Mouse (Mus musculus) splenic B cell, adult 2 months (primary cell): Measurements from ENCODE around the gene Rsrc2.
A peak's percentile ranks its signal among the peaks of the same experiment; 100 is the strongest.
"Not testable (repeated sequence)": the region's sequence is repeated elsewhere in the genome, so short reads cannot be mapped to it uniquely, and the experiment has no call there.

Experiments
- DNase-seq: peaks from one replicate; pipeline ENCODE4 v3.0.0-alpha.2; 2011; ENCODE audit warnings: low read depth, low spot score
- H3K27me3 ChIP-seq: 2 replicates; pipeline ENCODE4 v1.6.1; 2012; ENCODE audit warnings: mild to moderate bottlenecking, low read length, moderate library complexity, mixed read lengths; ENCODE audit not compliant: control insufficient read depth, poor library complexity, insufficient read depth, severe bottlenecking
- H3K36me3 ChIP-seq: 2 replicates; pipeline ENCODE4 v1.6.1; 2012; ENCODE audit warnings: mild to moderate bottlenecking, low read length, moderate library complexity, mixed read lengths; ENCODE audit not compliant: control insufficient read depth, poor library complexity, insufficient read depth, severe bottlenecking

Gene Rsrc2

DNA sequence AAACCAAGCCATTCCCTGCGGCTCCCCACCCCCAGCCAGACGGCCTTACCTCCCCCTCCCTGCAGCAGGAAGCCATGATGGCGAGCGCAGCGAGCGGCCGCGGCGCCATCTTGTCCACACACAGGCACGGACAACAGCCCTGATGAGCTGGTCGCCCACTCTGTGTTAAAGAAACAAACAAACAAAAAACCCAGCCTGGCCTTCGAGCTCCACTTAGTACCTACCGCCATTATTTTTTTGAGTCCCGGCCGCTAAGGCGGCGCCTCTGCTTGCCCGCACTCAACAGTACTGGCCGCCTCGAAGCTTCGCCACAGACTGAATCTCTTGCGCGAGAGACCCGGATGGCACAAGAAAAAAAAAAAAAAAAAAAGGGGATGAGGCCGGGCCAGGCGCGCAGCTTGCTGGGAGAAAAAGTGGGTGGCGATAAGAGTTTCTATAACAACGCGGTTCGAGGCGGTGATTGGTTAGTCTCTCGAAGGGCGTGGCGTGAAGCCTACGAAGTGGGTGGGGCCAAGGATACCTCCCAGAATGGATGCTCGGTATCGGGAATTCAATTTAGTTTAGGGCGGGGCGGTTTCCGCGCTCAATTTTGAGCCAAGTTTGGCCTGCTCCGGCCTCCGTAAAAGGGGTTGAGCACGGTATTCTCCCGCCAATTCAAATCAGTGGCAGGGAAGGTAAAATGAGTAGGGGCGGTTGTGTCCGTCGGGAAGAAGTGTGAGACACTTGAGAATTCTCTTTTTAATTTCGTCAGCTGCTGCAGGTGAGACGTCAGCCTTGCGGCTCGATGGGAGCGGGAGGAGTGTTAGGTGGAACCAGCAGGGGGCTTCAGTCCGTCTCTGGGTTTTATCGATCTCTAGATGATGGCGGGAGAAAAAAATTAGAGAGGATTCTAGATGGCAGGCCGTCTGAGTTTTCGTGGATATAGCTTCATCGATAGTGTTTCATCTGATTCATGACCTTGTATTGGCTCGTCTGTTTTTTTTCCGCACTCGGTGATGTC, at the start of gene Rsrc2, which contains the start of gene Kntc1:
Gene Rsrc2 (minus strand): TSS at position 350 of the 1,000 bp plus-strand sequence.
Gene Kntc1 (plus strand): TSS at position 652 of the 1,000 bp plus-strand sequence.
- Histone ChIP-seq H3K27me3 (no peaks in the 10 kb centered on the region), H3K36me3 (peaks cover 3% of the 10 kb centered on the region; the same call in 1 of the 2 replicates)
- peak; percentile 99 for DNase-seq

GRCm38 (mm10) chr5:123793081-123793480, 43.9 kb upstream of the Rsrc2 start:
- no peaks in the 10 kb centered on the region for H3K36me3 ChIP-seq
- no peak for DNase-seq
- H3K27me3 ChIP-seq: no peaks in the 10 kb centered on the region

GRCm38 (mm10) chr5:123788976-123789375, 39.8 kb upstream of the Rsrc2 start:
- DNase-seq: peak; percentile 30
- H3K27me3 ChIP-seq: no peaks in the 10 kb centered on the region
- no peaks in the 10 kb centered on the region for H3K36me3 ChIP-seq

GRCm38 (mm10) chr5:123781864-123782263, 32.6 kb upstream of the Rsrc2 start:
- no peak for DNase-seq
- no peaks in the 10 kb centered on the region for H3K27me3 ChIP-seq
- no peaks in the 10 kb centered on the region for H3K36me3 ChIP-seq

DNA sequence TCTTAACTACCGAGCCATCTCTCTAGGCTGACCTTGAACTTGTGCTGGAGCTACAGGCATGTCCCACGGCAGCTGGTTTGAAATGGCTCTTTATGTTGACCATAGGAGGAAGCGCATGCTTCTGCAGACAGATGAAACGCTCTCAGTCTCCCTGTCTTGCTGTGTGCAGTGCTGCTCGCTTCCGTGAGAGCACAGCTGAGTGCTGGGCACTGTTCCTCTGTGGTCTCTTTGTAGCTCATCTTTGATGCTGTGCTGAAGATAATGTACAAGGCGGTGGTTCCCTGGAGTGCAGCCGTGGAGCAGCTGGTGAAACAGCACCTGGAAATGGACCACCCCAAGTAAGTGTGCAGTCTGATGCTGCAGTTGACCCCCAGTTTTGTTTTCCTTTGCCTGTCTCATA, 31.5 kb upstream of the Rsrc2 start:
- DNase-seq: no peak
- H3K36me3 ChIP-seq: no peaks in the 10 kb centered on the region
- no peaks in the 10 kb centered on the region for H3K27me3 ChIP-seq

DNA sequence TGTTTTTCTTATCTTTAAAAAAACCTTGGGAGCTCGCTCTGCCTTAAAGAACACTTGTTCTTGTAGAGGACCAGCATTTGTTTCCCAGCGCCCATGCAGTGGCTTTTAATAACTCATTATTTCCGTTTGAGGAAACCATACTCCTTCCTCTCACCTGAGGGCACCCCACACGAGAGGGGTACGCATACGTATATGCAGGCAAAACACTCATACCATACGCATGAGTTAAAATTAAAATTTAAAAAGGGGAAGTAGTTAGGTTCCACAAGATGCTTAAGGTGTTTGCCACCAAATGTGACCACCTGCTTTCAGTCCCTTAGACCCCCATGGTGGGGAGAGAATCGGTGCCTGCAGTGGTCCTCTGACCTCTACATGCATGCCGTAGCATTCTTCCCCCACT, 24.2 kb upstream of the Rsrc2 start:
- Histone ChIP-seq H3K27me3 (no peaks in the 10 kb centered on the region), H3K36me3 (no peaks in the 10 kb centered on the region)
- DNase-seq: peak; percentile 69

DNA sequence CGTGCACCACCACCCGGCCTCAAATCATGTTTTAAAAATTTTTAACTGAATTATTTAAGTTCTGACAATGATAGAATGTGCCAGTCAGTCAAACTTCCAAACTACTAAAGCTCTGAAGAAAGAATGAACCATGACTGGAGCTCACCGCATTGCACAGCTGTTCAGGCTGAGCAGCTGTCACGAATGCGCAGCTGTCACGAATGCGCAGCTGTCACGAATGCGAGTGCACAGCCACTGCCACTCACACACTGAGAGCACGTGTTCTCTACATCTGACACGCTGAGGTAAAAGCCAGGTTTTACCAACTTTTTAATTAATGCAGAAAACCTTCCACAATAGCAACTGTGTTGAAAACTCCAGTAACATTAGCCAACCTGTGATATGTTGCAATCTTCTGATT, 17.2 kb upstream of the Rsrc2 start:
- not testable (repeated sequence) for H3K36me3 ChIP-seq, H3K27me3 ChIP-seq, DNase-seq

GRCm38 (mm10) chr5:123765506-123765905, 16.3 kb upstream of the Rsrc2 start:
- H3K27me3 ChIP-seq: no peaks in the 10 kb centered on the region
- no peak for DNase-seq
- H3K36me3 ChIP-seq: no peaks in the 10 kb centered on the region

DNA sequence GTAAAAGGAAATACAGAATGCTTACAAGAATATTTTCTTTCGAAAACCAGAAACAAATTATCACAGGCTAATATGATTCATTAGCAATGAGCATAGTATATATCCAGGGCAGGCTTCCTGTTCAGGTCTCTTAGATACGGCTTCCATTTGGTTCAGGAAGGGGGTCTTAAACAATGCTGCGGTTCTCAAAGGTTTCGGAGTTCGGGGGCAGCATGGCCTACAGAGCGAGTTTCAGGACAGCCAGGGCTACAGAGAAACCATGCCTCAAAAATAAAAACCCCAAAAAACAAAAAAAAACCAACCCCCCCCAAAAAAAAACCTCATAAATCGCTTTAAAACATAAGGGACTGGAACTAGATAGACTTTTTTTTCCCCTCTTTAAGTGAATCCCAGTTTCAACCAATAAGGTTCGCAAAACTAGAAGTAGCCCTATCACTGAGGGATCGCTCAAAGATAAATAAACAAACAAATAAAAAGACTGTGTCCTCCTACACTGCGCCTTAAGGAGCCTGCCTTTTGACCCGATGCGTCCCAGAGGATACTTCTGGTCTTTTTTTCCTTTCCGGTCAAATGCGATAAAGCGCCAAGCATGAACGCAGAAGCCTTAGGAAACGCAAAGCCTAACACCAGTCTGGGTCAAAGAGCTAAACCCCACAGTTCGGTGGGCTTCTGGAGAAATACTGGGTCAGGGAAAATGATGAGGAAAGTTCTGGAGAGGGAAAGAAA, 712 bp downstream of the Rsrc2 start:
- Histone ChIP-seq H3K36me3 (peaks cover 7% of the 10 kb centered on the region), H3K27me3 (no peaks in the 10 kb centered on the region)
- DNase-seq: peak; percentile 6

- H3K36me3 ChIP-seq: peaks cover 11% of the 10 kb centered on the region
- no peak for DNase-seq
- no peaks in the 10 kb centered on the region for H3K27me3 ChIP-seq
Observed at GRCm38 (mm10) chr5:123747604-123748003, 1.6 kb downstream of the Rsrc2 start.

GRCm38 (mm10) chr5:123746253-123746652, 3.0 kb downstream of the Rsrc2 start:
- Histone ChIP-seq H3K27me3 (no peaks in the 10 kb centered on the region), H3K36me3 (peaks cover 11% of the 10 kb centered on the region)
- DNase-seq: no peak

DNA sequence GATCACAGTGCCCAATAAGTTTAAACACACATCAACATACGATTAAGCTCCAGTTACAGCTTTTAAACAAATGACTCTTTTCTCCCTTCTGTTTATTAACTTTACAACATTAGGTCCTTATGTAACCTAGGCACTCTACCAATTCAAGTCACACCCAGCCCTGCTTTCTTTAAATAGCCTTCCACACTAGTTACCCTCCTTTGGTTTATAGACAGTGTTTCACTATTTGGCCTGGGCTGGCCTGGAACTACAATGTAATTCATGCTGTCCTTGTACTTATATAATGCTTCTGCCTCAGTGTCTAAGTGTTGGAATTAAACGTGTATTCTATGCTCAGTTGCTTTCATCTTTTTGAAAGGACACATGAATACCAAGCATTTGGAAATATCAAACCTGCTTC, 4.9 kb downstream of the Rsrc2 start:
- Histone ChIP-seq H3K27me3 (no peaks in the 10 kb centered on the region), H3K36me3 (peaks cover 18% of the 10 kb centered on the region)
- no peak for DNase-seq

DNA sequence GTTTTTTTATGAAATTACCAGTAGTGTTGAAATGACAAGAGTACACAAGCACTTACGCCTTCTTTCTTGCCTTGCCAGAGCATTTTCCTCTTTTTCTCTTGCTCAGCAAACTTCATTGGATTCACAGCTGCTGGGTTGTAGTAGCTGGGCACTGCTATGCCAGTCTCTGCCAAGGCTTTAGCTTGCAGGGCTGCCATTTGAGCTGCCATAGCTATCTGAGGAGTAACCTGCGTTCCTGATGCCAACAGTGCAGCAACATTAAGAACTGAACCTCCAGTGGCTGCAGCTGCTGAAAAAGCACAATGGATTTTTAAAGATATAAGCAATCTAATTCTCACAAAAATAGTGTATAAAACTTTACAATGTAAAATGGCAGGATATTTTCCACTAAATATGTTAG, 18.2 kb downstream of the Rsrc2 start:
- Histone ChIP-seq H3K27me3 (no peaks in the 10 kb centered on the region), H3K36me3 (peaks cover 22% of the 10 kb centered on the region)
- DNase-seq: no peak

DNA sequence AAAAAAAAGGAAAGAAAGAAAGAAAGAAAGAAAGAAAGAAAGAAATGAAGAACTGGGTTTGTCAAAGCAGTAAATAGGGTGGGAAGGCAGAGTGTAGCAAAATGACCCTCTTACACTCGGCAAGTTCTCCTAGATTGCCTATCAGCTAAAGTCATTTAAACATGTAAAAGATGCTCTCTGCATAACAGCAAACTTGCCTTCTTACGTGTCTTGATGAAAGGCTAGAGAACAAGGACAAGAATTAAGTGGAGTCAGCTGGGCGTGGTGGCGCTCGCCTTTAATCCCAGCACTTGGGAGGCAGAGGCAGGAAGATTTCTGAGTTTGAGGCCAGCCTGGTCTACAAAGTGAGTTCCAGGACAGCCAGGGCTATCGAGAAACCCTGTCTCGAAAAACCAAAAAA, 25.4 kb downstream of the Rsrc2 start:
- not testable (repeated sequence) for H3K27me3 ChIP-seq, H3K36me3 ChIP-seq, DNase-seq
